Mouse (Mus musculus): Measurements from ENCODE around the gene Prss41.

DNA sequence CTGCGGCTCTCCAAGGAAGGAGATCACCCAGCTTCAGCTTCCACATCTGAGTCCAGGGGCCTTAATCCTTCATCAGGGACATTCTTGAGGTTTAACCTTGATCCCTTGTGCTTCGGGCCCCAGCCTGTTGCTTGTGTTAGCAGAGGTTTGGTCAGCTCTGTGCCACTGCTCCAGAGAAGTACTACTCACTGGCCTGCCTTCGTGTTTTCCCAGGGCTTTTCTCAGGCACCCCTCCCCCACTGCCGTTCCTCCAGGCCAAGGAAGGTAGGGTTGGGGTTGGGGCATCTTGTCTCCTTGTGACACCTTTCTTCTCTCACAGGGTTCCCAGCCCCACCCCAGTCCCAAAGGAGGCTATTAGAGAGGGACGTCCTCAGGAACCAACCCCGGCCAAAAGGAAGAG, 21.9 kb downstream of the Prss41 start:
- no peak for TF ChIP-seq CTCF (IDR thresholded peaks at IDR 0.05; ENCODE audit: insufficient read depth, low read length)
- no peak for TF ChIP-seq POLR2A (IDR thresholded peaks at IDR 0.05; ENCODE audit: borderline replicate concordance, extremely low read depth, low read depth, low read length)
